In genomic region chr16:22009099-22009584, GRCm38 (mm10) we compare ENCODE assay signal across 8 mouse cellular contexts. TPM values are rescaled to one million over a fixed set of nuclear protein-coding genes. Genes with fewer than 3 reads are reported as not detected.
A peak's percentile ranks its signal among the peaks of the same experiment; 100 is the strongest.
DNase-seq lines count a peak whose midpoint lies in the region; ATAC-seq lines count a peak whose summit lies in the region.

TSS of gene Senp2 (plus strand) at chr16:22009484.

- 0 out of 2 replicates have a peak, but pooled peaks cover 5% of the 10 kb centered on the region for H3K36me3 ChIP-seq in heart, embryonic 10.5 days
- H3K36me3 ChIP-seq in kidney, embryonic 15.5 days: peaks cover 13% of the 10 kb centered on the region; the same call in 1 of the 2 replicates

- peak within 1 kb of the TSS; percentile 94 for H3K27ac ChIP-seq in heart, embryonic 10.5 days
- peak within 1 kb of the TSS; percentile 87 for H3K27ac ChIP-seq in kidney, embryonic 15.5 days

- no peaks in the 10 kb centered on the region for H3K27me3 ChIP-seq in heart, embryonic 10.5 days (ENCODE audit: insufficient read depth, poor library complexity, severe bottlenecking)
- no peaks in the 10 kb centered on the region for H3K27me3 ChIP-seq in kidney, embryonic 15.5 days

- peak within 1 kb of the TSS; percentile 74 for H3K4me2 ChIP-seq in kidney, embryonic 15.5 days

- peak; percentile 99 for DNase-seq in B cell, adult 2 months
- peak; percentile 100 for DNase-seq in brain, adult 2 months (ENCODE audit: low read depth, low spot score)
- peak; percentile 100 for DNase-seq in heart, embryonic 10.5 days (ENCODE audit: low spot score)
- DNase-seq in liver: peak; percentile 100
- peak; percentile 100 for DNase-seq in spleen, postnatal 4 days (ENCODE audit: low spot score in 2 of 2)

- peaks cover 13% of the 10 kb centered on the region for H3K4me1 ChIP-seq in heart, embryonic 10.5 days
- H3K4me1 ChIP-seq in kidney, embryonic 15.5 days: peaks cover 17% of the 10 kb centered on the region

- H3K9ac ChIP-seq in kidney, embryonic 15.5 days: peak within 1 kb of the TSS; percentile 92

- peak within 1 kb of the TSS; percentile 96 for H3K4me3 ChIP-seq in heart, embryonic 10.5 days
- H3K4me3 ChIP-seq in kidney, embryonic 15.5 days (replicated peaks): peak within 1 kb of the TSS; percentile 99

- H3K9me3 ChIP-seq in heart, embryonic 10.5 days: no peaks in the 10 kb centered on the region
- no peaks in the 10 kb centered on the region for H3K9me3 ChIP-seq in kidney, embryonic 15.5 days (replicated peaks)

- WGBS in heart, embryonic 10.5 days: under 1% methylated on average over 44 of the region's 45 CpGs
- under 1% methylated on average over 45 of the region's 45 CpGs for WGBS in kidney, embryonic 15.5 days

- ATAC-seq in erythroblast, adult 5-6 weeks (replicated peaks; ENCODE audit: low FRiP score, poor library complexity, severe bottlenecking): peak; percentile 96
- ATAC-seq in kidney, embryonic 15.5 days (replicated peaks; ENCODE audit: low FRiP score): peak; percentile 99
- ATAC-seq in monocyte, adult 5-6 weeks (replicated peaks; ENCODE audit: insufficient number of reproducible peaks, low FRiP score, low TSS enrichment, poor library complexity, severe bottlenecking): peak; percentile 98

RNA-seq across cellular contexts. Expression of gene Senp2, which starts in this region (rescaled TPM):
- 19.0 and 28.4 TPM in 2 replicates for total RNA-seq in erythroblast, adult 5-6 weeks (2015; ENCODE audit: low replicate concordance)
- total RNA-seq in erythroblast, adult 5-6 weeks (2017; ENCODE audit: low replicate concordance): 41.4 and 57.3 TPM in 2 replicates
- 41.2 and 50.2 TPM in 2 replicates for polyA plus RNA-seq in heart, embryonic 10.5 days (2016; fragmentation: Nextera tagmentation; extraction: Ambion mirVana)
- 40.8 and 41.4 TPM in 2 replicates for polyA plus RNA-seq in kidney, embryonic 15.5 days (2015; fragmentation: Nextera tagmentation; extraction: Ambion mirVana)
- 39.0 to 70.2 TPM (median 46.8 TPM) in 3 replicates for total RNA-seq in monocyte, adult 5-6 weeks (2017)

Comparison
In these comparisons a context has a peak if more than half of its experiments do, and no peak if none do; other contexts are left out.
1. Peak in every context shown above with its lines: DNase-seq, ATAC-seq, H3K4me3 ChIP-seq and H3K27ac ChIP-seq.